Mouse (Mus musculus) lung, embryonic 16.5 days (tissue): ENCODE results near the gene Actr1b. TPM values are rescaled to one million over a fixed set of nuclear protein-coding genes. Genes with fewer than 3 reads are reported as not detected.
A peak's percentile ranks its signal among the peaks of the same experiment; 100 is the strongest.
"Not testable (repeated sequence)": the region's sequence is repeated elsewhere in the genome, so short reads cannot be mapped to it uniquely, and the experiment has no call there.

ENCODE experiments used
- ATAC-seq: fragments of 200-750 bp; cut with Nextera tagmentation; 2 replicates; pipeline ENCODE4 v1.8.0; 2017; ENCODE audit warnings: low read depth, mild to moderate bottlenecking, moderate library complexity
- H3K27ac ChIP-seq: fragments of 300-500 bp; sonication (generic); 2 replicates; pipeline ENCODE4 v1.5.1; 2014; ENCODE audit warnings: mild to moderate bottlenecking, control low read depth, low read length
- H3K27me3 ChIP-seq: fragments of 300-500 bp; sonication (generic); 2 replicates; pipeline ENCODE4 v1.6.1; 2014; ENCODE audit warnings: low read depth, low read length, mixed read lengths; ENCODE audit not compliant: control insufficient read depth, insufficient read depth
- H3K36me3 ChIP-seq: fragments of 300-500 bp; sonication (generic); 2 replicates; pipeline ENCODE4 v1.6.1; 2014; ENCODE audit warnings: low read length; ENCODE audit not compliant: control insufficient read depth, insufficient read depth
- H3K4me1 ChIP-seq: fragments of 300-500 bp; sonication (generic); replicated peaks from 2 replicates; pipeline ENCODE4 v1.6.1; 2014; ENCODE audit warnings: low read length, mixed read lengths; ENCODE audit not compliant: control insufficient read depth, insufficient read depth
- H3K4me2 ChIP-seq: fragments of 300-500 bp; sonication (generic); 2 replicates; pipeline ENCODE4 v1.6.1; 2014; ENCODE audit warnings: low read depth, low read length, control low read depth
- H3K4me3 ChIP-seq: fragments of 300-500 bp; sonication (generic); 2 replicates; pipeline ENCODE4 v1.5.1; 2014; ENCODE audit warnings: mild to moderate bottlenecking, low read length, control low read depth
- H3K9ac ChIP-seq: fragments of 300-500 bp; sonication (generic); 2 replicates; pipeline ENCODE4 v1.6.1; 2014; ENCODE audit warnings: low read length, control low read depth
- H3K9me3 ChIP-seq: fragments of 300-500 bp; sonication (generic); 2 replicates; pipeline ENCODE4 v1.6.1; 2016; ENCODE audit warnings: low read length; ENCODE audit not compliant: control insufficient read depth
- WGBS: fragments of 180-500 bp; shearing (Covaris S2); extraction: QIAGEN DNeasy Blood & Tissue Kit; methylation state at CpG from one replicate; pipeline ENCODE4 v1.1.7; 2014; 5-methylcytosine and 5-hydroxymethylcytosine counted together
- polyA plus RNA-seq: library from polyadenylated mRNA; unstranded; fragments of >200 nt; fragmentation: Nextera tagmentation; extraction: Ambion mirVana; gene quantifications from 2 replicates; pipeline ENCODE4 v1.2.1, GENCODE M21; 2015

The Actr1b gene
- polyA plus RNA-seq, 1 experiment from 2014 or later: 93.1 TPM

- peak overlapping the region; percentile 50 for H3K4me2 ChIP-seq
- H3K4me3 ChIP-seq: peak overlapping the region; percentile 91
- peaks cover 8% of the 10 kb centered on the region for H3K4me1 ChIP-seq
- ATAC-seq: peak; percentile 16
- H3K9ac ChIP-seq: peak overlapping the region; percentile 55
- H3K36me3 ChIP-seq: peaks cover 17% of the 10 kb centered on the region
- no peaks in the 10 kb centered on the region for H3K27me3 ChIP-seq
- WGBS: 56% methylated on average over 11 of the region's 11 CpGs
- peak overlapping the region; percentile 11; the same call in 1 of the 2 replicates for H3K27ac ChIP-seq
- no peaks in the 10 kb centered on the region for H3K9me3 ChIP-seq
Observed at GRCm38 (mm10) chr1:36690671-36691235, 23.5 kb downstream of the Actr1b start.

- H3K9ac ChIP-seq: no peak overlapping the region
- no peak overlapping the region for H3K4me3 ChIP-seq
- no peaks in the 10 kb centered on the region for H3K9me3 ChIP-seq
- no peak overlapping the region for H3K4me2 ChIP-seq
- H3K36me3 ChIP-seq: no peaks in the 10 kb centered on the region
- H3K27me3 ChIP-seq: no peaks in the 10 kb centered on the region
- no peak overlapping the region for H3K27ac ChIP-seq
- ATAC-seq: peak; percentile 89
- 11% methylated on average over 13 of the region's 13 CpGs for WGBS
- no peaks in the 10 kb centered on the region; the same call in 1 of the 2 replicates for H3K4me1 ChIP-seq
Observed at GRCm38 (mm10) chr1:36683810-36684467, 30.3 kb downstream of the Actr1b start.

- Histone ChIP-seq H3K4me3 (no peak within 1 kb of the TSS), H3K9me3 (no peaks in the 10 kb centered on the region), H3K27ac (no peak within 1 kb of the TSS), H3K4me1 (no peaks in the 10 kb centered on the region; the same call in 1 of the 2 replicates), H3K36me3 (no peaks in the 10 kb centered on the region), H3K4me2 (no peak within 1 kb of the TSS), H3K9ac (no peak within 1 kb of the TSS), H3K27me3 (no peaks in the 10 kb centered on the region)
- WGBS: 91% methylated on average over 39 of the region's 39 CpGs
- no peak for ATAC-seq
Observed at GRCm38 (mm10) chr1:36682620-36683355, 31.4 kb downstream of the Actr1b start, which contains the start of gene Fam178b. Gene Fam178b, minus strand, starts transcription at chr1:36683183.

- ATAC-seq: no peak
- H3K9ac ChIP-seq: no peak overlapping the region
- WGBS: 69% methylated on average over 7 of the region's 7 CpGs
- no peaks in the 10 kb centered on the region for H3K9me3 ChIP-seq
- no peak overlapping the region for H3K4me3 ChIP-seq
- no peak overlapping the region for H3K4me2 ChIP-seq
- H3K27me3 ChIP-seq: no peaks in the 10 kb centered on the region
- H3K36me3 ChIP-seq: no peaks in the 10 kb centered on the region
- no peak overlapping the region for H3K27ac ChIP-seq
- no peaks in the 10 kb centered on the region; the same call in 1 of the 2 replicates for H3K4me1 ChIP-seq
Observed at GRCm38 (mm10) chr1:36680893-36681292, 33.3 kb downstream of the Actr1b start.

- H3K4me3 ChIP-seq: no peak overlapping the region
- no peak overlapping the region for H3K9ac ChIP-seq
- ATAC-seq: no peak
- H3K4me2 ChIP-seq: no peak overlapping the region
- no peaks in the 10 kb centered on the region; the same call in 1 of the 2 replicates for H3K4me1 ChIP-seq
- H3K36me3 ChIP-seq: no peaks in the 10 kb centered on the region
- 23% methylated on average over 3 of the region's 3 CpGs for WGBS
- no peaks in the 10 kb centered on the region for H3K27me3 ChIP-seq
- H3K9me3 ChIP-seq: no peaks in the 10 kb centered on the region
- no peak overlapping the region for H3K27ac ChIP-seq
Observed at GRCm38 (mm10) chr1:36674936-36675335, 39.3 kb downstream of the Actr1b start.

GRCm38 (mm10) chr1:36672648-36673350 is 41.4 kb downstream of the Actr1b start:
- no peak for ATAC-seq
- H3K4me3 ChIP-seq: no peak overlapping the region
- no peaks in the 10 kb centered on the region for H3K4me1 ChIP-seq
- H3K36me3 ChIP-seq: no peaks in the 10 kb centered on the region
- no peak overlapping the region for H3K9ac ChIP-seq
- no peak overlapping the region for H3K27ac ChIP-seq
- no peak overlapping the region for H3K4me2 ChIP-seq
- 44% methylated on average over 16 of the region's 16 CpGs for WGBS
- H3K9me3 ChIP-seq: no peaks in the 10 kb centered on the region
- H3K27me3 ChIP-seq: no peaks in the 10 kb centered on the region

- Histone ChIP-seq H3K27ac (no peak overlapping the region), H3K27me3 (no peaks in the 10 kb centered on the region)
Observed at GRCm38 (mm10) chr1:36671260-36671659, 43.0 kb downstream of the Actr1b start.

GRCm38 (mm10) chr1:36670256-36670655 is 44.0 kb downstream of the Actr1b start:
- no peak overlapping the region for H3K4me2 ChIP-seq
- peaks cover 3% of the 10 kb centered on the region; the same call in 1 of the 2 replicates for H3K4me1 ChIP-seq
- no peak for ATAC-seq
- H3K36me3 ChIP-seq: no peaks in the 10 kb centered on the region
- H3K4me3 ChIP-seq: no peak overlapping the region
- no peak overlapping the region for H3K27ac ChIP-seq
- WGBS: 58% methylated on average over 4 of the region's 4 CpGs
- no peaks in the 10 kb centered on the region for H3K27me3 ChIP-seq
- H3K9me3 ChIP-seq: no peaks in the 10 kb centered on the region
- H3K9ac ChIP-seq: no peak overlapping the region

More at GRCm38 (mm10) chr1:36671260-36671659, 43.0 kb downstream of the Actr1b start:
- Histone ChIP-seq H3K9ac (no peak overlapping the region), H3K36me3 (no peaks in the 10 kb centered on the region), H3K4me3 (no peak overlapping the region), H3K4me2 (no peak overlapping the region), H3K9me3 (no peaks in the 10 kb centered on the region), H3K4me1 (no peaks in the 10 kb centered on the region)
- WGBS: 86% methylated on average over 10 of the region's 10 CpGs
- no peak for ATAC-seq

GRCm38 (mm10) chr1:36668007-36668406 is 46.2 kb downstream of the Actr1b start:
- H3K27ac ChIP-seq, H3K4me2 ChIP-seq, H3K9me3 ChIP-seq, H3K4me3 ChIP-seq, ATAC-seq, H3K9ac ChIP-seq, H3K36me3 ChIP-seq, H3K27me3 ChIP-seq, H3K4me1 ChIP-seq: not testable (repeated sequence)
- 77% methylated on average over 4 of the region's 4 CpGs for WGBS
